Mouse (Mus musculus) activated CD4-positive, CD25-positive, alpha-beta regulatory T cell, adult 4 months (primary cell): ENCODE data around the gene Fam243. TPM values are rescaled to one million over a fixed set of nuclear protein-coding genes. Genes with fewer than 3 reads are reported as not detected.

Experiments used
- polyA plus RNA-seq, 2 experiments: library from polyadenylated mRNA; unstranded; fragments of 100-300 nt; shearing (Covaris generic); gene quantifications; one replicate each; pipeline ENCODE4 v1.2.1; 2017

The Fam243 gene
- polyA plus RNA-seq, 2 experiments from 2014 or later = not detected

Other genes starting within 250 kb of the Fam243 start
- gene Kcne2, start 29.1 kb downstream of the Fam243 start, polyA plus RNA-seq = not detected
- gene Smim11, start 20.2 kb downstream of the Fam243 start, polyA plus RNA-seq = 100 to 1,000 TPM; 121 to 124 TPM
- gene Kcne1, start 38.0 kb upstream of the Fam243 start, polyA plus RNA-seq = not detected
- gene Rcan1, start 149.4 kb upstream of the Fam243 start, polyA plus RNA-seq = 1 to 10 TPM; 2.3 to 2.9 TPM
- not detected for gene Clic6, start 164.3 kb upstream of the Fam243 start, polyA plus RNA-seq